Mouse (Mus musculus) stomach, postnatal 0 days (tissue): ENCODE data around the gene Coa7.

Experiments used
- CTCF ChIP-seq: IDR thresholded peaks from 2 replicates; pipeline ENCODE4 v1.5.1; 2016; ENCODE audit warnings: antibody characterized with exemption, low read depth, mild to moderate bottlenecking, moderate library complexity
- EP300 ChIP-seq: optimal IDR thresholded peaks from 2 replicates; pipeline ENCODE3; 2016; ENCODE audit warnings: antibody characterized with exemption

DNA sequence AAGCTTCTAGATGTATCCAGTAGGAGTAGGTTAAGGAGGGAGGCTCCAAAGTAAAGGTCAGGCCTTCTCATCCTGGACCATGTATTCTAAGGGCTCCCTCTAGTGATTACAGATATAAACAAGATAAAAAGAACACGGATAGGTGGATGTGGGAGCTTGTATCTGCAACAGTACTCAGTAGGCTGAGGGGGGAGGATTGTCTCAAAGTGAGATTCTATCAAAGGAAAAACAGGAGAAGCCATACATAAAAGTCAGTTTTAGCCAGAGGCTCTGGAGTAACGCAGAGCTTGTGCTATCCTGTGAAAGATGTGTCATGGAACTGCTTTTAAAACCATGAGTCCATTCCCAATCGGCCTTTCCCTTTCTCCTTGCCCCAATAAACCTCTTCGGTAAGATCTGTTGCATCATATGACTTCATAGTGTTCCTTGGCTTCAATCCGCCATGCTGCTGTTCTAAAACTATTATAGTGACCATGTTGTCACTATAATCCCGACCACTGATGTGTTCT, 815 bp upstream of the Coa7 start:
- TF ChIP-seq EP300 (no peak), CTCF (peak; percentile 71)
